Mouse (Mus musculus) stomach, postnatal 0 days (tissue): Measurements from ENCODE around the gene Rnf216.
"Not testable (repeated sequence)": the region's sequence is repeated elsewhere in the genome, so short reads cannot be mapped to it uniquely, and the experiment has no call there.

Experiments used
- CTCF ChIP-seq: IDR thresholded peaks from 2 replicates; pipeline ENCODE4 v1.5.1; 2016; ENCODE audit warnings: antibody characterized with exemption, low read depth, mild to moderate bottlenecking, moderate library complexity
- EP300 ChIP-seq: optimal IDR thresholded peaks from 2 replicates; pipeline ENCODE3; 2016; ENCODE audit warnings: antibody characterized with exemption

DNA sequence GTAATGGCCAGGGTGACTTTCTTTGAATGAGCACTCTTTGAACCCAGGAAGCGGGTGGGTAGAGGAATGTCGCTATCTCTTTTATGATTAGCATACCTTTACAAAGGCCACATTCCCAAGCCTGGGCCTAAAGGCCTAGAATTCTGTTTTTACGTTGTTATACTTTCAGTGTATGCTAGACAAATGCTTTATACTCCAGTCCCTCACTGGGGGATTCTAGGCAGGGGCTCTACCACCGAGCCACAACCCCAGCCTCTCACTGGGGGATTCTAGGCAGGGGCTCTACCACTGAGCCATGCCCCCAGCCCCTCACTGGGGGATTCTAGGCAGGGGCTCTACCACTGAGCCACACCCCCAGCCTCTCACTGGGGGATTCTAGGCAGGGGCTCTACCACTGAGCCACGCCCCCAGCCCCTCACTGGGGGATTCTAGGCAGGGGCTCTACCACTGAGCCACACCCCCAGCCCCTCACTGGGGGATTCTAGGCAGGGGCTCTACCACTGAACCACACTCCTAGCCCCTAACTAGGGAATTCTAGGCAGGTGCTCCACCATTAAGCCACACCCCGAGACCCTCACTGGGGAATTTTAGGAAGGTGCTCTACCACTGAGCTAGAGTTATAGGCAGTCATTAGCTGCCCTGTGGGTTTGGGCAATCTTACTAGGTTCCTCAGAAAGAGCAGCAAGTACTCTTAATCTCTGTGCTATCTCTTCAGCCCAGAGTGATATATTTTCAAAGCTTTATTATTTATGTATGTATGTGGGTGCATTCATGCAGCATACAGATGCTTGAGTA is 21.6 kb upstream of the Rnf216 start:
- not testable (repeated sequence) for TF ChIP-seq CTCF, EP300
